Mouse (Mus musculus) thymus, postnatal 36 days (tissue): ENCODE measurements around the gene Mprip.
A peak's percentile ranks its signal among the peaks of the same experiment; 100 is the strongest.
"Not testable (repeated sequence)": the region's sequence is repeated elsewhere in the genome, so short reads cannot be mapped to it uniquely, and the experiment has no call there.

Source experiments
- DNase-seq, 2 experiments: peaks; one replicate each; pipeline ENCODE4 v3.0.0; 2022; ENCODE audit warnings: mixed read lengths in 2 of 2

Mprip gene

DNA sequence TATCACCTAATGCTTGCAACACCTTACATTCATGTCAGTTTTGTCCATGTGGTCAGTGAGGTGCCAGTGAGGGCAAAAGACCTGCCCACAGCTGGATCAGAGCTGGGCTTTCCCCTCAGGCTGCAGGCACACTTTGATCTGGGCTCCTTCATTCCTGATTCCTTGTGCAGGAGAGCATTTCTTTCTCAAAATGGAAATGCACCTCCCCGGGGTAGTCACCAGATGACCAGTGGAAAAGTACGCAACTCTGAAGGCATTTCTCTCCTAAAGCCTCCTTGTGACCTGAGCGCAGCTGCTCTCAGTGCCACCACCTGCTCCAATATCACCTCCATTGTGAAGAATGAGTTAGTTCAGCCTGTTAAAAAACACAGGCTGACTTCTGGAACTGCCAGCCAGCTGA is at the start of gene Mprip:
TSS of gene Mprip (plus strand) at position 301 of the 400 bp plus-strand sequence.
- no peak for DNase-seq

DNA sequence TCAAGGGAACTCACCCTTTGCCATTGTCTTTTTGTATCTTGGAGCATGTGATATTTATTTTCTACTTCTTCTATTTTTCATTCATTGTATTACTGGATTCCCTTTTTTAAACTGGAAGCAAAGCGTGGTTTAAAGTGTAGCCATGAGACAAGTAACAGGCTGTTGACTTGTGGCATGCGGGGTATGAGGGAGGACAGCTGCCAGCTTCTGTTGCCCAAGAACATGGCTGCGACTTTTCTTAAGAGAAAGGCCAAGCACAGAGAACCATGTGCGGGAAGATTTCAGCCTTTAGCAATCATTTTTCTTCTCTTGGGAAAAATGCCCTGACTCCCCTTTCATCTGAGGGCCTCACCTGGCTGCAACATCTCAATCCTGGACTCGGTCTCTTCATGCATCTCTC is 49.5 kb upstream of the Mprip start:
- no peak for DNase-seq

DNA sequence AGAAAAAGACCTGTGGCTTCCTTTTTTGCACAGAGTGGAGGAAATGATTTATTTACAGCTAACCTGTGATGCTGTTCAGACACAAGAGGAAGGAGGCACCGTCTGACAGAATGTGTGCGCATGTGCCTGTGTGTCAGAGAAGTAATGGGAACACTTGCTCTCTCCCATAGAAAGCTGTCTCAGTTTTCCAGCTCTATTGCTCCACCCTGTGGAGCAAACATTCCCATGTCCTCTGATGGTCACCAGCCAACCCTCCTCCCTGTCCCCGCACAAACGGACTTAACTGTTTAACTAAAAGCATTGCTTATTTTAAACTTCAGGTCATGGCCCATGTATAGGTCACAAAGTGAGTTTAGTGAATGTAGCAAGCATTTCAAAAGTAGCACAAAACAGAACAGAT is 47.0 kb upstream of the Mprip start:
- no peak for DNase-seq

DNA sequence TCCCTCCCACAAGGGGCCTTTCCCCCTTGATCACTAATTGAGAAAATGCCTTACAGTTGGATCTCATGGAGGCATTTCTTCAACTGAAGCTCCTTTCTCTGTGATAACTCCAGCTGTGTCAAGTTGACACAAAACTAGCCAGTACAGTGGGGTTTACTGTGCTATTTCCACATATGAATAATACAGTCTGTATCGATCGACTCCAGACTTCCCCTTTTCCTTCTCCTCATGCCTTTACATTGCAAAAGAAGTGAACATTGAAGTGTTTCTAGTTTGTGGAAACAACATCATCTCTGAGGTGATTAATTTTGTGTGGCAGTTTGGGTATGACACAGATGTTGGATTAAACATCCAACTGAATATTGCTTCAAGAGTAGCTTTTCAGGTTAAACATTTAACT is 44.1 kb upstream of the Mprip start:
- not testable (repeated sequence) for DNase-seq

DNA sequence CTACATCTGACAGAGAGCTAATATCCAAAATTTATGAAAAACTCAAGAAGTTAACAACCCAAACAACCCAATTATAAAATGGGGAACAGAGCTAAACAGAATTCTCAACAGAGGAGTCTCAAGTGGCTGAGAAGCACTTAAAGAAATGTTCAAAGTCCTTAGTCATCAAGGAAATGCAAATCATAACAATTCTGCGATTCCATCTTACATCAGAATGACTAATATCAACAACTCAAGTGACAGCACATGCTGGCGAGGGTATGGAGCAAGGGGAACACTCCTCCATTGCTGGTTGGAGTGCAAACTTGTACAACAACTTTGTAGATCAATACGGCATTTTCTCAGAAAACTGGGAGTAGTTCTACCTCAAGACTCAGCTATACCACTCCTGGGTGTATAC is 38.9 kb upstream of the Mprip start:
- no peak for DNase-seq

DNA sequence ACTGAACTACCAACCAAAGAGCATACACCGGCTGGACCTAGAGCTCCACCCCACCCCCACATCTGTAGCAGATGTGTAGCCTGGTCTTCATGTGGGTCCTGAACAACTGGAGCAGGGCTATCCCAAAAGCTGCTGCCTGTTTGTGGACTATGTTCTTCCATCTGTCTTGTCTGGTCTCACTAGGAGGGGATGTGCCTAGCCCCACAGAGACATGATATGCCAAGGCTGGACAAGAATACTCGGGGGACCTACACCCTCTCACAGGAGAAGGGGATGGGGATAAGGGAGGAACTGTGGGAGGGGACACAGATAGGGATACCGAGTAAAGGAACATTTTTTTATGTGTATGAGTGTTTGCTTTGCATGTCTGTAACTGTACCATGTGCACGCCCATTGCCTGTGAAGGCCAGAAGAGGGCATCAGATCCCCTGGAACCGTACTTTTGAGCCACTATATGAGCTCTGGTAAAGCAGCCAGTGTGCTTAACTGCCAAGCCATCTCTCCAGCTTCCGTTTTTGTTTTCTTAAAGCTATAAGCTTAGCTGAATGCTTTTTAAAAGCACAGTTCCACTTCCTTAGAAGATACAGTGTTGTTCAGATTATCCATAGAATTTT is 37.0 kb upstream of the Mprip start:
- peak; percentile 70 to 79 for DNase-seq

DNA sequence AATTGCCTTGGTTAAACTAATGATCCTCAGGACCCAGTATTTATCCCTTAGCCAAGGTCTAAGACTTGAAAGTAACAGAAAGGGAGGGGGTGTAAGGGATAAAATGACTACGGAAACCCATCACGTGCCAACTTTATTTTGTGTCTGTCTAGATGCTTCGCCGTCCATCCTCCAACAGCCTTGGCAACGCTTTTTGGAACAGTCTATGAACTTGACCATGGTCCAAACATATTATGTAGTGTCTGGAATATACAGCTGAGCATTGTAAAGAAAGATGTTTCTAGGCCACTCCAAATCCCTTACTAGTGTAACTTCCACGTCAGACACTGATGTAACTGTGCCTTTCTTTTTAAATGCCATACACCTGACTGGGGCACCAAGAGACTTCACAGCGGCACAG is 34.9 kb upstream of the Mprip start:
- no peak for DNase-seq

DNA sequence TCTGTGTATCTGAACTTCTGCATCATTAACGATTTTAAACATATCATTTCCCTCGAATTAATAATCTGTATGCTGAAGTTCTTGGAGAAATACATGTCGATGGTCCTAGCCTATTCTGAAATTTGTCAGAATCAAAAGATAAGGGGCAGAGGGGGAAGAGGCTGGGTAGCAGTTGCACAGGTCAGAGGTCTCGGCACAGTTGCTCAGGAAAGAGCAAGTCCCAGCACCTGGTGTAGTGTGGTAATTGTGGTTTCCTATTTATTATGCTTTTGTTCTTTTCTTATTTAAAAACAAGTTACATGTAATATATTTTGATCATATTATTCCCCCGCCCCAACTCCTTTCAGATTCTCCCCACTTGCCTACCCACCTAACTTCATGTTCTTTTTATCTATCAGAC is 32.9 kb upstream of the Mprip start:
- no peak for DNase-seq

DNA sequence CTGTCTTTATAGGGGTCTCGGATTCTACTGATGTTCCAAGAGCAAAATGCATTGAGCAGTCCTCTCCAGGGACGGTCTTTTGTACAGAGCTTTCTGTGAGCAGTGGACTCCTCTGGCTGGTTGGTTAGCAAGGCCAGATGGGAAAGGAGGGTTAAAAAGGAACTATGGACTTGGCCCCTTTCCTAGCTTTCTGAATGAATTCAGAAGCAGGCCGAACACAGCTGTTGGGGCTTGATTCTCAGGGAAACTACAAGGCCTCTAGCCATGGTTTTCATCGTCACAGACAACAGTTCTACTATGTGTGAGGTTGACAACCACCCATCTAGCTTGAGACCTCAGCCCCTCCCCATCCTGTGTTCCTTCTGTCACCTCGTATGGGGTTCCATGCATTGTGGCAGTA is 31.2 kb upstream of the Mprip start:
- no peak for DNase-seq

DNA sequence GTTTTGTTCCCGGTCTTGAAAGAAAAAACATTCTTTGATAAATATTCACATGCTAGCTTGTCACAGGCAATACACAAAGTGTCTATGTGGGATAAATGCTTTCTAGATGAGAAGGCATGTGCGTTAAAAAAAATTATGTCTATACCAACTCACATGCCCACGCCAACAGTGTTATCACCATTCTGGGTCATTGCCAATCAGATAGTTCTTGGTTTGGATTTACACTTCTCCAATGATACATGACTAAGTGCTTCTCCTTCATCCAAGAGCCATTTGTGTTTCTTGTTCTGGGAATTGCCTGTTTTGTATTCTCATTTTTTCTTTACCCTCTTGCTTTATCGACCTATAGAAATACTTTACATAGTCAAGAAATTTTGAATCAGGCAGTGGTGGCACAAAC is 29.1 kb upstream of the Mprip start:
- DNase-seq = no peak

DNA sequence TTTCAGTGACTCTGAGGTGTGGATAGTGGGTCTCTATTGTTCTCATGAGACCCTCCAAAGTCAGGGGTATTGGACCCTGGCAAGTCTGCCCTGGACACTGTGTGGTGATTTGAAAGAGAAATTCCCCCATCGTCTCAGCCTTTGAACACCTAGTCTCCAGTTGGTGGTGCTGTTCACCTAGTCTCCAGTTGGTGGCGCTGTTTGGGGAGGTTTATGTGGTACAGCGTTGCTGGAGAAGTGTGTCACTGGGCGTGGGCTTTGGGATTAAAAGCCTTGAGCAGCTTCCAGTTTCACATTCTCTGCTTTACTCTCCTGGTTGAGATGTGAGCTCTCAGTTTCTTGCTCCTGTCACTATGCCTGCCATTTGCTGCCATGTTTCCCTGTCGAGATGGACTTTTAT is 28.1 kb upstream of the Mprip start:
- peak; percentile 50 to 58 for DNase-seq

DNA sequence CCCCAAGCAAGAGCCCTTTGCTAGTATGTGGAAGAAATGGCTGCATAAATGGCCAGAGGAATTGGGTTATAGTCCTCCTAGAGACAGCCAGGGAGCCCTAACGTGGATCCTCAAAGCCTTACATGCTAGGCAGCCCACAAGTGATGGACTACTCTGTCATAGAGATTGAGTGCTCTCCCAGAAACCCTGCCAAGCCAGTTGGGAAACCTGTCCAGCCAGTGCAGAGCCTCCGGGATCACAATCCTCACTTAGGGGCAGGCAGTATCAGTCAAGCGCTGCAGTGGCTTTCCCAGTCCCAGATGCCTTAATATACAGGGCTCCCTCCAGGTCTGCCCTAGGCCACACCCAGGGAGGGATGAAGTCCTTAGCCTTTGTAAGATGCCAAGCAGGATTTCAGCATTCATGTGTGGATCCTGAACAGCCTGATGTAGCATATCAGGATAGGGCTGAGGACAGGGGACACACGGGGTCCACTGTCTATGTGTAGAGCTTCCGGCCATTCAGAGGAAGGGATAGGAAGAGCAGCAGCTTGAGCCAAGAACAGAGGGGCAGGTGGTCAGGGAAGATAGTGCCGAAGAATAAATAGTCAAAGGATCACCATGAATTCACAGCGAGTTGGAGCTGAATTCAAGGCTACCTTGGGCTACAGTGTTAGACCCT is 27.0 kb upstream of the Mprip start:
- DNase-seq = no peak

DNA sequence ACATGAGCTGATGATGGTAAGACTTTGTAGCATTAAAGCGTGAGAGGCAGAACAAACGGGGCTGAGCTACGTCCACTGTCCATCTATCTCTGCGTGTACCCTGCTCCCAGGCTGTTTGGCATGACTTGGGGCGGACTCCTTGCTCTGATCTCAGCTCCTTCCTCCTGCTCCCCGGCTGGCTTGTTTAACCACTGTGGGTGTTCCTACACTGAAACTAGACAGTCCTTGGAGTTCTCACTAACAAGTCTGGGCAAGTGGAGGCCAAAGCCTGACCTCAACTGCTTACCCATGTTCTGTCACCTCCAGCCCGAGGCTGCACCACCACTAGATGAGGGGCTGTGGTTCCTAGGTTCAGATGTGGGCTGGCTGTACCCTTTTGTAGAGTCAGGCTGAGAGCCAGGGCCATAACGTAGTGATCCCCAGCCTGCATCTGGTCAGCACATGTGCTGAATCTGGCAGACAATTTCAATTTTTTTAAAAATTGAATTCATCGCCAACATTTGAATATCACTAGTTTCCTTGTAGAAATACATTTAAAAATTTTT is 25.8 kb upstream of the Mprip start:
- DNase-seq = no peak

DNA sequence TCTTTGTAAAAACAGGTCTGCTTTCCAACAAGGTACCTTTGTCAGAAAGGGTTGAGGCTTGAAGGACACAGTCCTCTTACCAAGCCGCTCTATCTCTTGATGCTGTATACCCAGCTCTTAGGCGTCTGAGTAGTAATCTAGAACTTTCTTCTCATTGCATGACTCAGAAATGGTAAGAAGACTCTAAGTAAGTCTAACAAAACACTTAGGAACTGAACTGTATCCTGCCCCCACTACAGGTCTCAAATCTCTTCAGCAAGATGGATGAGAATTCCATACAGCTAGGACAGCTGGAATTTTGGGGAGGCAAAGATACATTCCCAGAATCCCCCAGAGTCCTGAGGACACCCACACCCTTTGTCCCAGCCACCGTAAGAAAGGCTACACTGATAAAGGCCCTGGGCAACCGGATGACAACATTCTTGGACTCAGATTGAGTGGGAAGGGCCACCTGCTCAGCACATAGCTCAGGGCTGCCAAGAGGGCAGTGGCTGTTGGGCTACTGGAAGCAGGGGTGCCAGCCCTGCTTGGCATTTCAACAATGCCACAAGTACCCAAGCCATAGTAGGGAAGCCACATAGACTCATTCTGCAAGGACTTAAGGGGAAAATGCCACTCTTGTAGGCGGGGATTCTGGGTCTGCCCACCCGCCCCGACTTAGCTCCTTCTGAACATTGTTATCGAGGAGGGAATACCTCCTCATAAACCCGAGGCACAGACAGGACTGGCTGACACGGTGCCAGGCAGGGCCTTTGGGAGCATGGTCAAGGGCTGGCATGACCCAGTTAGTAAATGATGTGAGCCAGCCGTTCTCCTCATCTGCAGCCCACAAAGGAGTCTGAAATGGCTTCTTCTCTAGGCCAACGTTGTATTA is 25.0 kb upstream of the Mprip start:
- no peak for DNase-seq

DNA sequence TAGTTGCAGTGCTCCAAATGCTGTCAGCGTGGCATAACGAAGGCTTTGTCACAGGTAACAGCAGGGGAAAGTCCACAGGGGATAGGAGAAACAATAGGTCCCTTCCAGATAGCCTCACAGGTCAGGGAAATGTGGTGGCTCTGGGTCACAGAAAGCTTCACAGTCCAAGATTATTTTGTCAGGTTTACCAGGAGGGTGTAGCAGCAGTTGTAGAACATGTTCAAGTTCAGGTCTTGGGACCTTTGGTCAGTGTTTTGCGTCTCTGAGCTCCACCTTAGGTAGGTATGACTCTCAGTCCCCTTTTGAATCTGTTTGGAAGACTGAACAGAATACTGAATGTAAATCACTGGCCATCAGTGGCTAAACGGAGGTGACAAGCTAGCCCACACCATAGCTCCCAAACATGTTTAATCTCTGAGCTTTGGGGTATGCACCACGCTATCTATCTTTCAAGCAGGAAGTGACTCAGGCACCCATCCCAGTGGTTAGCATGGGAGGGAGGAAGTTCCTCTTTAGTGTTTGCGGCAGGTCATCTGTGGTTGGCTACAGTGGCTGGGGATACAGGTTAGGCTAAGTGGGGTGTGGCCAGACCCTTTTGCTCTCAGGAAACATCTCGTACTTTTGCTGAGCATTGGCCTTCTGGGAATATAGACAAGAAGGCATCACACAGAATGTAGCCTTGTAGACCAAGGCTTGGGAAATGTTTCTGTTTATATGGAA is 24.2 kb upstream of the Mprip start:
- no peak for DNase-seq

DNA sequence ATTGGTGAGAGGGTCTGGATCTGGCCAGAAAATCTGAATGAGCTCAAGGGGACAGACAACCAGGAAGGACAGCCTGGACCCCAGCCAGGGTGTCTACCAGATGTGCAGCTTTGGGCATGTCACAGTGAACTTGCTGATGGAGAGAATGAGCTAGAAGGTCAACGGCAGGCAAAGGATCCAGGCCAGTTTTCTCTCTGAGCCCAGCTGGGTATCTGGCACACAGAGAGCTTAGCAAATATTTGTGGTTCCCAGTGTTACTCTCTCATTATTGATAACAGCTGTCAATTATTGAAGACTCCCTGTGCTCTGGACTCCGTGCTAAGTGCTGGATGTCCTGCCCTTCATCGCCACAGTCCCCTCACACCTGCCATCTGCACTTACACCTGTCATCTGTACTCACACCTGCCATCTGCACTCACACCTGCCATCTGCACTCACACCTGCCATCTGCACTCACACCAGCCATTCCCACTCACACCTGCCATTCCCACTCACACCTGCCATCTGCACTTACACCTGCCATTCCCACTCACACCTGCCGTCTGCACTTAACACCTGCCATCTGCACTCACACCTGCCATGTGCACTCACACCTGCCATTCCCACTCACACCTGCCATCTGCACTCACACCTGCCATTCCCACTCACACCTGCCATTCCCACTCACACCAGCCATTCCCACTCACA is 21.0 kb upstream of the Mprip start:
- no peak for DNase-seq

DNA sequence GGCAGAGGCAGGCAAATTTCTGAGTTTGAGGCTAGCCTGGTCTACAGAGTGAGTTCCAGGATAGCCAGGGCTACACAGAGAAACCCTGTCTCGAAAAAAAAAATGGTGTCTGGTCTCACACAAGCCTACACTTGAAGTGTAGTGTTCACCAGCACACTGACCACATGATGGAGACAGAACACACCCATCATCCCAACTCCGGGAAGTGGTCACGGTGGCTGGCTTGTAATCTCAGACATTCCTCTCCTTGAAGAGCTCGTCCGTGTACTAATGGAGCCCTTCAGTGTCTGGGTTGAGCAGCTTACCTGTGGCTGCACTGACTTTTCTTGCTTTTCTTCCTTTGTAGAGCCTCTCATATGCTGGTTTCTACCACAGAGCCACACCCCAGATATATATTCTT is 19.9 kb upstream of the Mprip start:
- no peak for DNase-seq

DNA sequence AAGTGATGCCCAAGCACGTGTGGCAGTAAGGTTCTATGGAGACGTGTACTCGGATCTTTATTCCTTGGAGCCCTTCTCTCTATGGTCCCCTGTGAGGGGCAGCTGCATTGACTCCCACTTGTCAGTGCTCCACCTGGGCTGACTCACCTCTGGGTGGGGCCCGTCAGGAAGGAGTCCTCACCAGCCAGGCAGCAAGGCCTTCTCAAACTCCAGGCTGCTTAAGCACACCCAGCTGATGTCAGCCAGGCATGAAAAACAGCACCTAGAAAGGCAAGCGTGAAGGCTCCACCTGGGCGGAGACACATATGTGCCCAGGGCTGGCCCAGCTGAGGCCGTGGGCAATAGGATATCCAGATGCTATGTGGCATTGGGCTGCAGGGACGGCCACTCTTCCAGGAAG is 18.7 kb upstream of the Mprip start:
- no peak for DNase-seq

DNA sequence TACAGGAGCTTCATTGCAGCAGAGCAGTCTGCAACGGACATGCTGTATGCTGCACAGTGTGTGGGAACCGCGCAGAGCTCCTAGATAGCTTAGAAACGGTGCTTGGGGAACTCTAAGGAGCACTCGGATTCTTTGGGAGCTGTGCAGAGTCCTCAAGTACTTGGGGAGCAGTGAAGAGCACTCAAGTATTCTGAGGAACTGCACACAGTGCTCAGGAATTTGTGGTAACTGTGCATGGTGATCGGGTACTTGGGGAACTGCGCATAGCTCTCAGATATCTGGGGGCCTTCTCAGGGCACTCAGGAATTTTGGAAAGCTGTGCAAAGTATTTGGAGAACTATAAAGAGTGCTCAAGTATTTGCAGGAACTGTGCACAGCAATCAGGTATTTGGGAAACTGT is 16.1 kb upstream of the Mprip start:
- DNase-seq = no peak

DNA sequence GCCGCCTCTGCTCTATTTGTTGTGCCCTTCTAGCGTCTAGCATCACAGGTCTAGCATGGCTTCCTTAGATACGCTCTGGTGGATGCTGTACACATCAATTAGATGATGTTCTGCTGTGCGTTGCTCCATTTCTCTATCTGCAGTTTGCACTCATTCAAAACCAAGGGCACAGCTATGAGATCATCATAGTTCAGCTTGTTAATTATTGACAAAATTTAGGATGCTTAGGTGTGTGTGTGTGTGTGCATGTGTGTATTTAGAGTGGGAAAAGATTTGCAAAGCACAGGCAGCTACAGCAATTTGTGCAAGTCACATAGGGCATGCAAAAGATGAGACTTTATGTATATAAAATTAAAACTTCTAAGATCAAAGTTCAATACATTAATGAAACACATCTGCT is 12.0 kb upstream of the Mprip start:
- no peak for DNase-seq

DNA sequence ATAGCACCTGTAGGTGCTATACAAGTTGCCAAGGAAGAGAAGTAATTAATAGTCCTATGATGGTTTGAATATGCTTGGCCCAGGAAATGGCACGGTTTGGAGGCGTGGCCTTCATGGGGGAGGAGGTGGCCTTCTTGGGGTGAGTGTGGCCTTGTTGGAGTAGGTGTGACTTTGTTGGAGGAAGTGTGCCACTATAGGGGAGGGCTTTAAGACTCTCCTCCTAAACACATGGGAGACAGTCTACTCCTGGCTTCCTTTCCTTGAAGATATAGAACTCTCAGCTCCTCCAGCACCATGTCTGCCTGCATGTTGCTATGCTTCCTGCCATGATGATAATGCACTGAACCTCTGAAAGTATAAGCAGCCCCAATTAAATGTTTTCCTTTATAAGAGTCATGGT is 8.1 kb upstream of the Mprip start:
- DNase-seq = peak in 1 of 2 experiments; percentile 42

DNA sequence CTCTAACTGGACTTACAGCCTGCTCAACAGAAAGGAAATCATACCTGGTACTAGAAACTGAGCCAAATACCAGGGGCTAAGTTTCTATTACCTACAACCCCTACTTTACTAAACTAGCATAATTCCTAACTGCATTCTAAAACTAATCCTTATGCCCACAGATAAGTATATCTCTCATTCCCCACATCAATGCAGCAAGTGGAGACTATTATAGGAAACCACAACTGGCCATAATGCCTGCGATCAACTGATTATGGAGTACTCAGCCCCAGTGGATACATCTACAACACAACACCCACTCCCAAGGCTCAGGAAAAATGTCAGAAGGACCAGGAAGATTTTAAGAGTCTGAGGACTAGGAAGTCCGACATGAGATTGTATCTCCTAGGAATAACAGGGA is 7.6 kb upstream of the Mprip start:
- no peak for DNase-seq

DNA sequence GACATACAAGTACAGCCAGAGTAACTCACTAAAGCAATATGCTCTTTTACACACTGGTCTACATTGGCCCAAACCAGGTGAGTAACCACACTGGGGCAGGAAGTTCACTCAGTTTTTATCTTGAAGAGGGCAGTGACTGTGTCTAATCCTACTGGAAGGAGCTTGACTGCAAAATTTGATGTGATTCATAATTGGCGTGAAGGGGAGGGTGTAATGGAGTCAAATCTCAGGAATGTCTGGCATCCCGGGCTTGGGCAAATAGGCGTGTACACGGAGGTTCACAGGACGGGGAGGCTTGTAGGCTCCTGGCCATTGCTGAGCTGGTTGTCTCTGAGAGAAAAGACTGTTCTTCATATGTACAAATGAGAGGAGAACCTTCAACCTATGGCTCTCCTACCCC is 5.8 kb upstream of the Mprip start:
- no peak for DNase-seq
